Mouse (Mus musculus): ENCODE measurements around the gene Eif3k.
A peak's percentile ranks its signal among the peaks of the same experiment; 100 is the strongest.

DNA sequence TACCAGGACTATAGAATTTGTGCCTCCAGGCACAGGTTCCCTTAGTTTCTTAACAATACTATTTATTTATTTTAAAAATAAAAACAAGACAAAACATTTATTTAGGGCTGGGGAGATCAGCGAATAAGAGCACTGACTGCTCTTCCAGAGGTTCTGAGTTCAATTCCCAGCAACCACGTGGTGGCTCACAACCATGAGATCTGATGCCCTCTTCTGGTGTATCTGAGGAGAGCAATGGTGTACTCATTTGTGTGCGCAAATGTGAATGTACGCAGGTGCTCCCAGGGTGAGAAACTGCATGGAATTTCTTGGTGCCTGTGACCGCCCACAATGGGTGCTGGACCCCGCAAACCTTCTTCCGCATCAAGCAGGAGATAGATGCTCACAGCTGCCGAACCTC lies 8.6 kb downstream of the Eif3k start:
- TF ChIP-seq E2F4 (IDR thresholded peaks at IDR 0.05; ENCODE audit: borderline replicate concordance, low read depth, low read length), result no peak
- peak in 2 of 3 experiments; percentile 32 to 43; a peak in 5 of 6 replicates for TF ChIP-seq CTCF (IDR thresholded peaks at IDR 0.05 in 2 of 3, conservative IDR thresholded peaks at IDR 0.05 in 1 of 3; ENCODE audit: control insufficient read depth in 1 of 3, insufficient read depth in 1 of 3, low read depth in 2 of 3, low read length in 3 of 3, poor library complexity in 1 of 3, severe bottlenecking in 1 of 3)
- no peak for TF ChIP-seq NELFE (IDR thresholded peaks at IDR 0.05; ENCODE audit: low read depth, low read length)
- no peak for TF ChIP-seq POLR2A (IDR thresholded peaks at IDR 0.05; ENCODE audit: control insufficient read depth in 1 of 2, insufficient read depth in 1 of 2, low read depth in 1 of 2, low read length in 2 of 2, poor library complexity in 1 of 2)
- TF ChIP-seq EP300 (IDR thresholded peaks at IDR 0.05; ENCODE audit: low read depth in 1 of 2, low read length in 2 of 2), result no peak
- no peak; the same call in 1 of the 2 replicates for TF ChIP-seq RAD21 (IDR thresholded peaks at IDR 0.05; ENCODE audit: low read depth, low read length)
- no peak; the same call in 1 of the 2 replicates for TF ChIP-seq ZC3H11A (IDR thresholded peaks at IDR 0.05; ENCODE audit: low read depth, low read length)
- no peak for TF ChIP-seq GATA1 (IDR thresholded peaks at IDR 0.05; ENCODE audit: low read depth, low read length)

All from MEL (cell line).